Mouse (Mus musculus) monocyte, adult 5-6 weeks (primary cell): Measurements from ENCODE around the gene Atp23. TPM values are rescaled to one million over a fixed set of nuclear protein-coding genes. Genes with fewer than 3 reads are reported as not detected.
A peak's percentile ranks its signal among the peaks of the same experiment; 100 is the strongest.

ENCODE experiments used
- ATAC-seq: fragments of 153-309, 156-312 bp; replicated peaks from 2 replicates; pipeline ENCODE4 v1.8.0; 2017; ENCODE audit warnings: mild to moderate bottlenecking; ENCODE audit not compliant: low TSS enrichment, insufficient number of reproducible peaks, severe bottlenecking, poor library complexity, low FRiP score
- total RNA-seq: library from RNA; stranded (forward); fragments of 200-1000, 200-491, 200-594 nt; gene quantifications from 3 replicates; pipeline ENCODE4 v1.2.3, GENCODE M21; 2017

The Atp23 gene
- total RNA-seq, result 2.2 to 7.6 TPM (median 5.6 TPM) in 3 replicates

GRCm38 (mm10) chr10:126900821-126901487, at the start of gene Atp23:
Gene Atp23 (minus strand): TSS chr10:126901355.
- ATAC-seq, result peak; percentile 66

GRCm38 (mm10) chr10:126950572-126950971, 49.4 kb upstream of the Atp23 start:
- no peak for ATAC-seq

GRCm38 (mm10) chr10:126949824-126950223, 48.7 kb upstream of the Atp23 start:
- ATAC-seq, result no peak

GRCm38 (mm10) chr10:126945531-126945930, 44.4 kb upstream of the Atp23 start:
- no peak for ATAC-seq

GRCm38 (mm10) chr10:126940949-126941348, 39.8 kb upstream of the Atp23 start:
- no peak for ATAC-seq

GRCm38 (mm10) chr10:126935556-126936381, 34.6 kb upstream of the Atp23 start:
- ATAC-seq, result no peak

GRCm38 (mm10) chr10:126935121-126935520, 34.0 kb upstream of the Atp23 start:
- ATAC-seq, result no peak

- ATAC-seq, result no peak
Observed at GRCm38 (mm10) chr10:126934561-126934960, 33.4 kb upstream of the Atp23 start.

- ATAC-seq, result no peak
Observed at GRCm38 (mm10) chr10:126931760-126932139, 30.6 kb upstream of the Atp23 start.

- no peak for ATAC-seq
Observed at GRCm38 (mm10) chr10:126931123-126931759, 30.1 kb upstream of the Atp23 start.

GRCm38 (mm10) chr10:126930270-126931121, 29.3 kb upstream of the Atp23 start:
- ATAC-seq, result no peak

- no peak for ATAC-seq
Observed at GRCm38 (mm10) chr10:126929543-126929942, 28.4 kb upstream of the Atp23 start.

GRCm38 (mm10) chr10:126928819-126929206, 27.7 kb upstream of the Atp23 start:
- no peak for ATAC-seq

GRCm38 (mm10) chr10:126928011-126928818, 27.1 kb upstream of the Atp23 start:
- ATAC-seq, result no peak

- ATAC-seq, result no peak
Observed at GRCm38 (mm10) chr10:126927101-126927961, 26.2 kb upstream of the Atp23 start.

- no peak for ATAC-seq
Observed at GRCm38 (mm10) chr10:126925391-126925790, 24.2 kb upstream of the Atp23 start.

GRCm38 (mm10) chr10:126924087-126924486, 22.9 kb upstream of the Atp23 start:
- no peak for ATAC-seq
